Mouse (Mus musculus) kidney, adult 2 months (tissue): Measurements from ENCODE around the gene Kat7. TPM values are rescaled to one million over a fixed set of nuclear protein-coding genes. Genes with fewer than 3 reads are reported as not detected.

Experiments
- DNase-seq: peaks from one replicate; pipeline ENCODE4 v3.0.0; 2021
- H3K27ac ChIP-seq: fragments of 200-500 bp; 2 replicates; pipeline ENCODE4 v1.5.1; 2012; ENCODE audit warnings: low read depth, low read length, control low read depth, inconsistent platforms; ENCODE audit not compliant: insufficient read depth
- H3K27me3 ChIP-seq: fragments of 200-500 bp; replicated peaks from 2 replicates; pipeline ENCODE4 v1.6.1; 2012; ENCODE audit warnings: mild to moderate bottlenecking, moderate library complexity, low read length, inconsistent platforms; ENCODE audit not compliant: control insufficient read depth, insufficient read depth
- H3K36me3 ChIP-seq: fragments of 200-500 bp; 2 replicates; pipeline ENCODE4 v1.6.1; 2012; ENCODE audit warnings: mild to moderate bottlenecking, moderate library complexity, low read length, inconsistent platforms; ENCODE audit not compliant: control insufficient read depth, insufficient read depth
- H3K4me1 ChIP-seq: fragments of 200-500 bp; 2 replicates; pipeline ENCODE4 v1.6.1; 2011; ENCODE audit warnings: low read length; ENCODE audit not compliant: control insufficient read depth, insufficient read depth
- H3K4me3 ChIP-seq: fragments of 200-500 bp; 2 replicates; pipeline ENCODE4 v1.5.1; 2011; ENCODE audit warnings: mild to moderate bottlenecking, low read depth, low read length, control low read depth; ENCODE audit not compliant: insufficient read depth
- CTCF ChIP-seq: fragments of 200-500 bp; conservative IDR thresholded peaks from 2 replicates; pipeline ENCODE4 v1.5.1; 2011; ENCODE audit warnings: low read depth, mild to moderate bottlenecking, control low read depth, low read length, moderate library complexity, mixed read lengths; ENCODE audit not compliant: insufficient read depth, insufficient read length
- POLR2A ChIP-seq: fragments of 200-500 bp; IDR thresholded peaks from one replicate; pipeline ENCODE4 v1.6.1; 2011; ENCODE audit warnings: low read depth, low read length, control low read depth
- WGBS: fragments of 180-500 bp; shearing (Covaris S2); methylation state at CpG from one replicate; pipeline ENCODE4 v1.1.7; 2018; 5-methylcytosine and 5-hydroxymethylcytosine counted together
- polyA plus RNA-seq: library from polyadenylated mRNA; depleted of rRNA; stranded (reverse); fragments of >200 nt; gene quantifications from 2 replicates; pipeline ENCODE4 v1.2.3, GENCODE M21; 2012; rRNA removed

Kat7 gene
- polyA plus RNA-seq: 27.3 and 30.0 TPM in 2 replicates

DNA sequence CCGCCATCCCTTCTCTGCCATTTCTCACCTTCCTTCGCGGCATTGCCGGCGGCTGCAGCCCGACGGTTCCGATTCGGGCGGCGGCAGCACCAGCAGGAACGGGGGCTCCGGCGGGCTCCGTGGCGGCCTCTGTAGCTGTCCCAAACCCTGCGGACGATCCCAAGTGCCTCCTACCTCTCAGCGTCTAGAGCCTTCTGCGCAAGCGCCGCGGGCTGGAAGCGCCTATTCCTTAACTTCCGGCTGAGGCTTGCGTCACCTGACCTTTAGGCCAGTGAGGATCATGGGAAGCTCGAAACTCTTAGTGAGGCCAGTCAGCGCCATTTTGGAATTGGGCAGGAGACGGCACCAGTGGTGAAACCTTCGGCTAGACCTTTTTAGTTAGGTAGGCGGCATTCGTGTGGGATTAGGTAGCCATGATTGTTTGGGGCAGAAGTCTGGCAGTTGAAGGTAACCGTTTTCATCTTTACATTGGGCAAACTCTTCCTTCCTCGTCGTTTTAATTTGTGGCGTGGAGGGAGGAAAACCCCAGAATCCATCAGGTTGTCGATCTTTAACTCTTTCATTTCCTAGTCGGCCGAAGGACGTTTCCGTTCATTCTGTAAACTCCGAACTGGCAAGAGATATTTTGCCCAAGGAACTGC is at the start of gene Kat7:
Gene Kat7 (minus strand): TSS at position 240 of the 641 bp plus-strand sequence.
- peak within 1 kb of the TSS; percentile 93 for H3K4me3 ChIP-seq
- no peaks in the 10 kb centered on the region for H3K27me3 ChIP-seq
- H3K27ac ChIP-seq: peak within 1 kb of the TSS; percentile 94
- H3K4me1 ChIP-seq: peaks cover 6% of the 10 kb centered on the region; the same call in 1 of the 2 replicates
- TF ChIP-seq POLR2A (no peak), CTCF (no peak)
- WGBS: under 1% methylated on average over 42 of the region's 42 CpGs
- H3K36me3 ChIP-seq: no peaks in the 10 kb centered on the region
- peak; percentile 100 for DNase-seq

GRCm38 (mm10) chr11:95358263-95358662 is 48.2 kb upstream of the Kat7 start:
- TF ChIP-seq POLR2A: no peak
- DNase-seq: no peak
- no peaks in the 10 kb centered on the region for H3K36me3 ChIP-seq
- no peaks in the 10 kb centered on the region; the same call in 1 of the 2 replicates for H3K4me1 ChIP-seq
- H3K27me3 ChIP-seq: no peaks in the 10 kb centered on the region
- no peak overlapping the region for H3K4me3 ChIP-seq
- no peak overlapping the region for H3K27ac ChIP-seq
- 66% methylated on average over 3 of the region's 3 CpGs for WGBS

DNA sequence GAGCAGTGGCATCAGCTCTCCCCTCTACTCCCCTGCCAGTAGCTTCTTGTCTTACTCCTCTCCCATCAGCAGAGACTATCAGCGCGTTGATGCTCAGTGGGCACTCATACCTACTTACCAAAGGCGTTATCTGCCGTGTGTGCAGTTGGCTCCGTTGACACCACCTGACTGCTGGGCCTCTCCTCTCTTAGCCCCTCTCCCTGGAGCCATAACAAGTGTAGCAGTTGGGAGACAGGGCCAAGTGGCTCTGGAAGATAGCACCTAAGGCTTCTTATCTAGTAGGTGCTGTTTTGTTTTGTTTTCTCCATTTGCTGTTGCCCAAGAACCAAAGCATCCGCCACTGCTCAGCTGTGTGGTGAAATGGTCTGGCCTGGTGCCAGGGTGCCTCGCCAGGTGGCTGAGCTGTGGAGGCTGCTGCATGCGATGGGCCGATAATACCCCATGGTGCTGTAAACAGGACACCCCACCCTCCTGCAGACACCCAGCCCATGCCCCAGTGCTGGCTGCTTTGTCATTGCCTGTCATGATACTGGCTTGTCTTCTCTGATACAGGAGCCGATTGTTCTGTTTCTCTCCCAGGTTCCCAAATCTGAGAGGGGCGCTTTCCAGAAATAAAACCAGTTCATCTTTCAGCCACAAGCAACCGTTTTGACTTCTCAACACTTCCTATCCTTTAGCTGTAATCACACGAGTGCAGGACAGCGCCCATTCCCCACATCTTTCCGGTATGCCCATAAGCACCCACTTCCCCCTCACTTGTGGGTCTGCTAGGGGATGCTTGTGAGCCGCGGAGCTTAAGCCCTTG is 46.6 kb upstream of the Kat7 start:
- 81% methylated on average over 17 of the region's 17 CpGs for WGBS
- Histone ChIP-seq H3K27me3 (no peaks in the 10 kb centered on the region), H3K4me3 (no peak overlapping the region), H3K36me3 (no peaks in the 10 kb centered on the region), H3K27ac (no peak overlapping the region), H3K4me1 (no peaks in the 10 kb centered on the region; the same call in 1 of the 2 replicates)
- TF ChIP-seq CTCF (no peak), POLR2A (no peak)
- DNase-seq: peak; percentile 48

- no peak overlapping the region for H3K4me3 ChIP-seq
- TF ChIP-seq CTCF: no peak
- TF ChIP-seq POLR2A: no peak
- no peak overlapping the region for H3K27ac ChIP-seq
- no peak for DNase-seq
- 90% methylated on average over 7 of the region's 7 CpGs for WGBS
- no peaks in the 10 kb centered on the region for H3K36me3 ChIP-seq
- H3K27me3 ChIP-seq: no peaks in the 10 kb centered on the region
- peaks cover 2% of the 10 kb centered on the region; the same call in 1 of the 2 replicates for H3K4me1 ChIP-seq
Observed at GRCm38 (mm10) chr11:95356039-95356438, 46.0 kb upstream of the Kat7 start.

GRCm38 (mm10) chr11:95355661-95356011 is 45.6 kb upstream of the Kat7 start:
- H3K4me1 ChIP-seq: peaks cover 6% of the 10 kb centered on the region; the same call in 1 of the 2 replicates
- 94% methylated on average over 5 of the region's 5 CpGs for WGBS

DNA sequence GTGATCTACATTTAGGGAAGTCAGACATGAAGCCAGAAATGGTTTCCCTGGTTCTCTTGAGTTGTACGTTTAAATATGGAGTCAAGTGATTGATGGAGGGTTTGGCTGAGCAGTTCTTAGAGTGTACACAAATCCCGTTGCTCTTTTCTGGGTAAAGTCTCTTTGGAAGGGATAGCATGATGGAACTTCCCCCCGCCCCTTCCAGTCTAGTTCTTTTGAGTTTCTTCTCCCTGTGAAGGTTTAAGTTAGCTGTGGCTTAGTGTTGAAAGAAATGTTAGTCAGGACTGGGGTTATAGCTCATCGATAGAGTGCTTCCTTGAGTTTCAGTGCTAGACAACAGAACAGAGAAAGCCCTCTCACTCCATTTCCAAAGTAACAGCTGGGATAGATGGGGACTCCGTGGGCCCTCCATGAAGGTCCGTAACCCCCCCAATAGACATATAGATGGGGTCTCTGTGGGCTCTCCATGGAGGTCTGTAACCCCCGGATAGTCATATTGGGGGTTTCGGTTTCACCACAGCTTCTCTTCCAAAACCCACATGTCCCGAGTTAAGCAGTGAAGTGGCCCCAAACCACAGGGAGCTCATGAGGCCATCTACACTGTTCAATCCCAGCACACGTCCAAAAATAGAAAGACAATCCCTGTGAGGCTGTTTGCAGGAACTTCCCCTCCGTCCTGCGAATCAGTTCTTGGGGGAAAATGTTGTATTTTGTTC is 45.1 kb upstream of the Kat7 start:
- WGBS: 87% methylated on average over 12 of the region's 12 CpGs
- Histone ChIP-seq H3K27ac (no peak overlapping the region), H3K36me3 (no peaks in the 10 kb centered on the region), H3K4me3 (no peak overlapping the region), H3K4me1 (peaks cover 8% of the 10 kb centered on the region), H3K27me3 (no peaks in the 10 kb centered on the region)
- TF ChIP-seq CTCF (no peak), POLR2A (no peak)
- DNase-seq: no peak

More at GRCm38 (mm10) chr11:95355661-95356011, 45.6 kb upstream of the Kat7 start:
- no peak overlapping the region for H3K27ac ChIP-seq
- no peaks in the 10 kb centered on the region for H3K27me3 ChIP-seq
- no peak for DNase-seq
- no peak overlapping the region for H3K4me3 ChIP-seq
- H3K36me3 ChIP-seq: no peaks in the 10 kb centered on the region
- TF ChIP-seq CTCF: no peak
- no peak for TF ChIP-seq POLR2A
